Mouse (Mus musculus) liver, postnatal 0 days (tissue): ENCODE data around the gene Gtf3c5. TPM values are rescaled to one million over a fixed set of nuclear protein-coding genes. Genes with fewer than 3 reads are reported as not detected.

Experiments
- ATAC-seq: fragments of 200-750 bp; cut with Nextera tagmentation; 2 replicates; pipeline ENCODE4 v1.8.0; 2017; ENCODE audit warnings: mild to moderate bottlenecking, moderate library complexity
- DNase-seq: peaks from one replicate; pipeline ENCODE4 v3.0.0-alpha.2; 2016
- H3K27ac ChIP-seq: fragments of 300-500 bp; sonication (generic); 2 replicates; pipeline ENCODE4 v1.5.1; 2014; ENCODE audit warnings: antibody characterized with exemption, moderate library complexity, mild to moderate bottlenecking, low read depth
- H3K27me3 ChIP-seq: fragments of 300-500 bp; sonication (generic); 2 replicates; pipeline ENCODE4 v1.6.1; 2014; ENCODE audit warnings: low read length, control low read depth, mixed read lengths; ENCODE audit not compliant: insufficient read depth
- H3K36me3 ChIP-seq: fragments of 300-500 bp; sonication (generic); replicated peaks from 2 replicates; pipeline ENCODE4 v1.6.1; 2014; ENCODE audit warnings: mild to moderate bottlenecking, control low read depth, low read length, moderate library complexity, mixed read lengths; ENCODE audit not compliant: insufficient read depth
- H3K4me1 ChIP-seq: fragments of 300-500 bp; sonication (generic); 2 replicates; pipeline ENCODE4 v1.6.1; 2014; ENCODE audit warnings: antibody characterized with exemption, mild to moderate bottlenecking, control low read depth; ENCODE audit not compliant: insufficient read depth
- H3K4me2 ChIP-seq: fragments of 300-500 bp; sonication (generic); 2 replicates; pipeline ENCODE4 v1.6.1; 2014; ENCODE audit warnings: low read depth, mild to moderate bottlenecking, low read length, moderate library complexity, mixed read lengths
- H3K4me3 ChIP-seq: fragments of 300-500 bp; sonication (generic); 2 replicates; pipeline ENCODE4 v1.5.1; 2014; ENCODE audit warnings: low read depth, low read length
- H3K9ac ChIP-seq: fragments of 300-500 bp; sonication (generic); replicated peaks from 2 replicates; pipeline ENCODE4 v1.6.1; 2014; ENCODE audit warnings: mild to moderate bottlenecking, moderate library complexity
- H3K9me3 ChIP-seq: fragments of 300-500 bp; sonication (generic); 2 replicates; pipeline ENCODE4 v1.6.1; 2016; ENCODE audit warnings: mild to moderate bottlenecking, control low read depth, low read length, mixed read lengths
- CTCF ChIP-seq: sonication (generic); IDR thresholded peaks from 2 replicates; pipeline ENCODE4 v1.5.1; 2016; ENCODE audit warnings: antibody characterized with exemption, low read depth
- EP300 ChIP-seq: IDR thresholded peaks from 2 replicates; pipeline ENCODE4 v1.6.1; 2016; ENCODE audit warnings: antibody characterized with exemption, low read depth, mild to moderate bottlenecking
- WGBS: fragments of 180-500 bp; shearing (Covaris S2); extraction: QIAGEN DNeasy Blood & Tissue Kit; methylation state at CpG from one replicate; pipeline ENCODE4 v1.1.7; 2014; ENCODE audit not compliant: insufficient replicate concordance; 5-methylcytosine and 5-hydroxymethylcytosine counted together
- polyA plus RNA-seq: library from polyadenylated mRNA; unstranded; fragments of >200 nt; fragmentation: Nextera tagmentation; extraction: Ambion mirVana; gene quantifications from 2 replicates; pipeline ENCODE4 v1.2.1, GENCODE M21; 2015

The Gtf3c5 gene
- polyA plus RNA-seq, 1 experiment from 2014 or later, result 5.8 TPM

DNA sequence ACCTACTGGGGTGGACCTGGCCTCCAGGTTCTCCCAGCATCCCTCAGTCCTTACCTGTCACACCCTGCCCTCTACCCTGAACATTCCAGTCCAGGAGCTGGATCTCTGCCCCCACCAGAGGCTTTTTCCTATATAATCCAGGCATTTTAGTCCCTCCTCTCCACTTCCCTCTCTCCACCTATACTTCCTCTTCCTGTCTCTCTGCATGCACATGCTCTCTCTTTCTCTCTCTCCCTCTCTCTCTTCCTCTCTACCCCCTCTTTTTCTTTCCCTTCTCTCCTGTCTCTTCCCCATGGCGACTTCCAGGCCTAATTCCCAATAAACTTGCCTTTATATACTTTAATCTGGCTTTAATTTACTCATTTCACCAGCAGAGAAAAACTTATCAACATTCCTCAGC, 5.0 kb upstream of the Gtf3c5 start:
- no peak overlapping the region for H3K4me3 ChIP-seq
- H3K36me3 ChIP-seq, result no peaks in the 10 kb centered on the region
- no peak overlapping the region for H3K4me2 ChIP-seq
- no peaks in the 10 kb centered on the region for H3K9me3 ChIP-seq
- no peaks in the 10 kb centered on the region for H3K27me3 ChIP-seq
- no peak for DNase-seq
- H3K4me1 ChIP-seq, result peaks cover 5% of the 10 kb centered on the region
- no peak for TF ChIP-seq EP300
- no peak for TF ChIP-seq CTCF
- ATAC-seq, result no peak
- no peak overlapping the region for H3K27ac ChIP-seq
- 46% methylated on average over 1 of the region's 1 CpGs for WGBS
- H3K9ac ChIP-seq, result no peak overlapping the region

GRCm38 (mm10) chr2:28585730-28586129, 2.2 kb upstream of the Gtf3c5 start:
- Histone ChIP-seq H3K27me3 (no peaks in the 10 kb centered on the region), H3K9ac (no peak overlapping the region), H3K4me1 (peaks cover 11% of the 10 kb centered on the region; the same call in 1 of the 2 replicates), H3K9me3 (no peaks in the 10 kb centered on the region), H3K36me3 (no peaks in the 10 kb centered on the region), H3K4me3 (no peak overlapping the region), H3K27ac (no peak overlapping the region), H3K4me2 (no peak overlapping the region)
- 37% methylated on average over 2 of the region's 2 CpGs for WGBS
- DNase-seq (no peak), ATAC-seq (no peak)
- no peak for TF ChIP-seq EP300
- TF ChIP-seq CTCF, result no peak

DNA sequence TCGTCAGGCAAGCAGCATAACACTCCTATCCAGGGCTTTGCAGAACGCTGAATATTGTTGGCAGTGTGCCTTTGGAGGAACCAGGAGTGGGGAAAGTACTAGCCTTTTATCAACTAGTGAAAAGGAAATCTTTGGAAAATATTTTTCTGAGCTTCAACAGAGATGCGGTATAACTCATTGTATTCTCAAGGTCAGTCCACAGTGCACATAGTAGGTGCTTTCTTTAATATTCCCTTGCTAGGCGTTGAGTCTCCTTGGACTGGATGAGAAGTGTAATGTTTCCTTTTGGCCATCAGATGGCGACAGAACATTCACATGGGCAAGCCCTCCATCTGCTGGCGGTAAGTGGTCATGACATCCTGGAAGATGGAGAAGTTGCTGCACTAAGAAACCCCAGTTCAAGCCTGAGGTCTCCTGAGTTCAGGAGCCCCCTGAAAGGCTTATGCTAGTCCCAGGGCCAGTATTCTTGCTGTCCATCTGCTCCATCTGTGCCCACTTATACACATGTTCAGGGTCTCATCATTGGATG, 1.6 kb upstream of the Gtf3c5 start:
- peaks cover 11% of the 10 kb centered on the region; the same call in 1 of the 2 replicates for H3K4me1 ChIP-seq
- H3K27me3 ChIP-seq, result no peaks in the 10 kb centered on the region
- WGBS, result 17% methylated on average over 6 of the region's 6 CpGs
- no peaks in the 10 kb centered on the region for H3K36me3 ChIP-seq
- no peak for ATAC-seq
- peak; percentile 82 for DNase-seq
- no peaks in the 10 kb centered on the region for H3K9me3 ChIP-seq
- no peak overlapping the region for H3K27ac ChIP-seq
- no peak overlapping the region for H3K4me3 ChIP-seq
- no peak overlapping the region for H3K4me2 ChIP-seq
- no peak overlapping the region for H3K9ac ChIP-seq
- TF ChIP-seq CTCF (peak; percentile 100), EP300 (no peak)

DNA sequence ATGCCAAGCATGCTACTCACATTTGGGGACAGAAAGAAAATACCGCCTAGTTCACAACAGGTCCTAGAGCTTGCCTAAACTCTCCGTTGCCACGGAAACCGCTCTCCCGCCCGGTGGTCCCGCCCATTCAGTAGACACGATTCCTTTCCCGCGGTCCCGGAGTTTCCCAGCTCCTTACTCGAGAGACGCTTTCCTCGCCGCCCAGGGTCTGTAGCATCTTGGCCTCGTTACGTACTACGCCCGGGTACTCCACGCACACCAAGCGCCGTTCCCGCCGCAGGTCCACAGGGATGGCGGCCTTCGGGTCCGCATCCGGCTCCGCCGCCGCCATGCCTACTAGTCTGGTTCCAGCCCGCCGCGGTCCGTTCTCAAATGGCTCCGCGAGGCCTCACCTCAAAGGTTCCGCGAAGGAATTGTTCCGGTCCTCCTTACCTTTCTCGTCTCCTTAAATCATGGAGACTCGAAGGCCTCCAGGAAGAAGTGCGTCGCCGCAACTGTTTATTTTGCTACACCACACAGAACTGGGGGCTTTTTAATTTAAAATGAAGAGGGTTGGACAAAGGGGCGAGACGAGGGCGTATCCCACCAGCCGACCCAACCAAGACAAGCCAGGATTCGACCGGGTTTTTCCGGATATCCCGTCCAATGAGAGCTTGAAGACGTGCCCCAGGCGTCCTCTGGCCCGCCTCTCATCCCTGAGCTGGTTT, 751 bp downstream of the Gtf3c5 start:
- peaks cover 7% of the 10 kb centered on the region for H3K36me3 ChIP-seq
- peaks cover 11% of the 10 kb centered on the region; the same call in 1 of the 2 replicates for H3K4me1 ChIP-seq
- H3K27ac ChIP-seq, result peak overlapping the region; percentile 85
- WGBS, result under 1% methylated on average over 56 of the region's 56 CpGs
- peak overlapping the region; percentile 70 for H3K9ac ChIP-seq
- H3K9me3 ChIP-seq, result no peaks in the 10 kb centered on the region
- ATAC-seq (peak; percentile 93), DNase-seq (peak; percentile 91)
- H3K27me3 ChIP-seq, result no peaks in the 10 kb centered on the region
- TF ChIP-seq CTCF (peak; percentile 7; the same call in 1 of the 2 replicates), EP300 (peak; percentile 58)
- peak overlapping the region; percentile 67 for H3K4me2 ChIP-seq
- peak overlapping the region; percentile 75 for H3K4me3 ChIP-seq

DNA sequence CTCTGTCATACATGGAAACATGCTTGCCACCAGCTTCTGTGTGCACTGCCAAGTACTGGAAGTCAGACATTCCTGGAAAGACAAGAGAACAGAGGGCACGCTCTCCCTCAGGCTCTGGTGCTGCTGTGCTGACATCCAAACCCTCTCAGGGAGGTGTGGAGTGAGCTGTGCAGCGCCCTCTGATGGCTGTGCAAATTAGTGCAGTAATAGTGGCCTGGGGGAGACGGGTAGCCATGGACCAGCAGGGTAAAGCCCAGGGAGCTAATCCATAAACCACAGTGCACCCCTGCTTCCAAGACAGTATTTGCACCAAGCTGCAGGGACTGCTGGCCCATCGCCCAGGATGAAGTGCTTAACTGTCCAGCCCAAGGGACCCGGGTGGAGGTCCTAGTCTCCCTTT, 5.5 kb downstream of the Gtf3c5 start:
- H3K9ac ChIP-seq, result no peak overlapping the region
- H3K4me1 ChIP-seq, result peaks cover 4% of the 10 kb centered on the region; the same call in 1 of the 2 replicates
- ATAC-seq, result no peak
- no peak for DNase-seq
- WGBS, result 86% methylated on average over 5 of the region's 5 CpGs
- H3K27me3 ChIP-seq, result no peaks in the 10 kb centered on the region
- TF ChIP-seq CTCF (peak; percentile 62), EP300 (no peak)
- no peak overlapping the region for H3K4me3 ChIP-seq
- H3K4me2 ChIP-seq, result no peak overlapping the region
- peaks cover 39% of the 10 kb centered on the region for H3K36me3 ChIP-seq
- no peaks in the 10 kb centered on the region for H3K9me3 ChIP-seq
- no peak overlapping the region for H3K27ac ChIP-seq

DNA sequence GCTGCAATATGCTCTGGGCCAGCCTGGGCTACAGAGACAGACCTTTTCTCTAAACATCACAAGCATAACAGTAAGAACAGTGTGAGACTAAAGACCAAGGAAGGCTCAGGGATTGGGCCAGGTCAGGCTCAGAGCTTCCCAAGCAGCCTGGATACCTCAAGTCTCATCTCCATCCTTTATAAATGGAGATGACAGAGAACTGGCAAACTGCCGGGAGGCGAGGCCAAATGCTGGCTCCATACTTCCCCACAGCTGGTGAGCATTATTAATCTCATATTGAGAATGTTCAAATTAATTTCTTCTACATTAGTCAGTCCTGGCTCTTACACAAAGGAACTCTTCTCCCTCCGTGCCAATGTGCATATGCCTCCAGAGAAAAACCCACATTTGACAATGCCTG, 6.7 kb downstream of the Gtf3c5 start:
- Histone ChIP-seq H3K4me2 (no peak overlapping the region), H3K27me3 (no peaks in the 10 kb centered on the region), H3K9me3 (no peaks in the 10 kb centered on the region), H3K27ac (no peak overlapping the region), H3K36me3 (peaks cover 50% of the 10 kb centered on the region), H3K4me3 (no peak overlapping the region), H3K4me1 (peaks cover 1% of the 10 kb centered on the region; the same call in 1 of the 2 replicates), H3K9ac (no peak overlapping the region)
- WGBS, result 86% methylated on average over 3 of the region's 3 CpGs
- DNase-seq (no peak), ATAC-seq (no peak)
- no peak for TF ChIP-seq CTCF
- TF ChIP-seq EP300, result no peak
